Mouse (Mus musculus): ENCODE measurements around the gene Arhgap45. TPM values are rescaled to one million over a fixed set of nuclear protein-coding genes. Genes with fewer than 3 reads are reported as not detected.

Arhgap45 gene
- polyA plus RNA-seq, 1 experiment from 2014 or later: 56.2 TPM

DNA sequence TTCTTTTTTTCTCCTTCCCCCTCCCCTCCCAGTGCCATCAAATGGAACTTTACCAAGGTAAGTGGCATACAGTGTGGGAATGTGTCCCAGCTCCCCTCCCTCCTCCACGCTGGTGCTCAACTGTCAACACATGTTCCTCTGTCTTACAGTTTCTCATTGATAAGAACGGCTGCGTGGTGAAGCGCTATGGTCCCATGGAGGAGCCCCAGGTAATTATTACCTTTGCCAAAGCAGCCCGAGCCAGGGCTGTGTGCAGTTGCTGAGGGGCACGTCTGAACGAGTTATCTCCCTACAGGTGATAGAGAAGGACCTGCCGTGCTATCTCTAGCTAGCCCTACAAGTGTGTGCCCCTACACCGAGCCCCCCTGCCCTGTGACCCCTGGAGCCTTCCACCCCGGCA lies 39.4 kb downstream of the Arhgap45 start:
- H3K79me2 ChIP-seq (ENCODE audit: inconsistent target): peaks cover 37% of the 10 kb centered on the region
- no peak overlapping the region for H3K4me3 ChIP-seq (ENCODE audit: inconsistent target)
- WGBS (ENCODE audit: missing documents): 86% methylated on average over 6 of the region's 10 CpGs
- no peak overlapping the region for H3K27ac ChIP-seq
- peaks cover 52% of the 10 kb centered on the region for H3K36me3 ChIP-seq (ENCODE audit: inconsistent target)

DNA sequence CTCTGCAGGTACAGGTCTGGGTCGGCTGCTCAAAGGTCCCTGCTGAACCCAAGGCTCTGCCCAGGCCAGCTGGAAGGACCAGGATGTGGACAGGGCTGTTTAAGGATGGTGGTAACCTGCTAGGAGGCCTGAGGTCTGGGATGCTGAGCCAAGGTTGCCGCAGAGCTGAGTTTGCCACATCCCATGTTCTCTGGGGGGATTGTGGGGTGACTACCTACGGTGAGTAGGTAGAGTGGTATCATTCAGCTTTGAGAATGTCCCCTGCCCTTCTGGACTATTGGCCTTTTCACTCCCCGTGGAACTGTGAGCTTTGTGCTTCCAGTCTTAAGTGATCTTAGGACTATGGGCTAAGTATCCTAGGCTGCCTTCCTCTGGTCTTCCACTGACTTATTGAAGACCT lies 40.1 kb downstream of the Arhgap45 start:
- H3K79me2 ChIP-seq (ENCODE audit: inconsistent target): peaks cover 37% of the 10 kb centered on the region
- peaks cover 58% of the 10 kb centered on the region for H3K36me3 ChIP-seq (ENCODE audit: inconsistent target)
- H3K27ac ChIP-seq: no peak overlapping the region
- 87% methylated on average over 4 of the region's 4 CpGs for WGBS (ENCODE audit: missing documents)
- H3K4me3 ChIP-seq (ENCODE audit: inconsistent target): no peak overlapping the region

DNA sequence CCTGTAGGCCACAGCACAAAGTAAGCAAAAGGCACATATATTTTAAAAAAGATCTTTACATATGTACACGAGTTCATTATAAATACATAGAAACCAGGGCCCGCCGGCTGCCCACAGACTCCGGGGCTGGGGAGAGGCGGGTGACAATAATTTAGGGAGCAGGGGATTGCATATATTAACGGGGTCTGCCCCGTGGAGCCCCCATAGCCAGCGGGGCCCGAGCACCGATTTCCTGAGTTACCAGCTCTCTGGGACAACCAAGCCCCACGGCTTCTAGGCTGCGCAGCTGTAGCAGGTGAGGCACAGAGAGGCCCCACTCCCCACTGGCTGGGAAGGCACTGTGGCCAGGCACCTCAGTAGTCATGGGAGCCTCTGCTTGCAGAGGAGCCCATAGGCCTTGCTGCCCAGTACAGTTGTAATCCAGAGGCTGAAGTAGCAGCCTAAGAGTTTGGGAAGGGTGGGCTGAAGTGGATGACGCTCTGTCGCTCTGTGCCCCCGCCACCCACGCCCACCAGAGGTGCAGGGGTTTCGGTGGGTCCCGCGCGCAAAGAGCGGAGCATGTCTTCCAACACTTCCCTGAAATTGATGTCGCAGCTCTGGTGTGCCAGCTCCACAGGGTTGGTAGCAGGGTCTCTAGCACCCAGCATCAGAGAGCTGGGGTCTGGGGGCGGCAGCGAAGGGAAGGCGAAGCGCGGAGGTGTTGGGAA lies 40.7 kb downstream of the Arhgap45 start:
- WGBS (ENCODE audit: missing documents): 94% methylated on average over 27 of the region's 27 CpGs
- Histone ChIP-seq H3K27ac (no peak overlapping the region), H3K4me3 (ENCODE audit: inconsistent target) (no peak overlapping the region), H3K79me2 (ENCODE audit: inconsistent target) (peaks cover 37% of the 10 kb centered on the region), H3K36me3 (ENCODE audit: inconsistent target) (peaks cover 64% of the 10 kb centered on the region)

DNA sequence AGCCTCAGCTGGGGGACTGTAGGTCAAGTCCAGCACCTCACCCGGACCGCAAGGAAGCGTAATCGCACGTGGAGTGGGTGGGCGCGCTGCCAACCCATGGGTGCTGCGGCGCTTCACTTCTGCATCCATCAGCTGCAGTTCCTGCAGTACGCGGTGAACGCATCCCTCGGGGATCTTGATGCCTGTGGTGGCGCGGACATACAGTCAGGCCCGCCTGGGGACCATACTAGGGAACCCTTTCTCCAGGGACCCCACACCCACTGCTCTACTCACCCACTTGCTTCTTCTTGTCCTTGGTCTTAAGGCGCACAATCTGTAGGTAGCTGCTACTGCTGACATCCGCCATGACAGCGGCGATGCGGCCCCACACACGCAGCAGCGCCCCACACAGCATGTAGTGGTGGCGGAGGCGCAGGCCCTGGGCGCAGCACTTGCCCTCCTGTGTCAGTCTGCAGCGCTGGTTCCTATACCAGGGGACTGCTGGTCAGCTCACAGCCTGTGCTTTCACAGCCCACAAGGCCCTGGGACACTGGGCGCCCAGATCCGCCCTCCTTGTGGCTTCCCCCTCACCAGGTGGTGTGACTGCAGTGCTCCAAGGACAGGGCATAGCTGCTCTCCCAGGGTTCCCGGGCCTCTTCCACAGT lies 41.4 kb downstream of the Arhgap45 start:
- Histone ChIP-seq H3K27ac (no peak overlapping the region), H3K36me3 (ENCODE audit: inconsistent target) (peaks cover 71% of the 10 kb centered on the region), H3K4me3 (ENCODE audit: inconsistent target) (no peak overlapping the region), H3K79me2 (ENCODE audit: inconsistent target) (peaks cover 37% of the 10 kb centered on the region)
- WGBS (ENCODE audit: missing documents): 83% methylated on average over 30 of the region's 30 CpGs

DNA sequence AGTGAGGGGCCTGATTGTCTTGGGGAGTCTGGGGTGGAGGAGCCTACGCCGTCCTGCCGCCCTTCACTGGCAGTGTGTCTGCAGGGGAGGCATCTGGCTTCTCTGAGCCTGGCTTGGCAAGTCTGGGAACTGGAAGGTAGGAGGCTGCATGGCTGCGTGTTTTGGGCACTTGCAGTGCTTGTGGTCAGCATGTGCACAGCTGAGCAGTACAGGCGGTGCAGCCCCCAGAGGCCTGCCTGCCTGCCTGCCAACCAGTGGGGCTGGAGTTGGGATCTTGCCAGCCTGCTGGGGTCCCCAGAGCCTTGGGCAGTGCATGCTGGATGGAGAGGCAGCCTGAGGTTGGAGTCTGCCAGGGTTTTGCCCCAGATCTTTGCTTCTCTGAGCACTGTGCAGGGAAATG lies 46.7 kb downstream of the Arhgap45 start:
- H3K79me2 ChIP-seq (ENCODE audit: inconsistent target): peaks cover 23% of the 10 kb centered on the region; the same call in 1 of the 2 replicates
- 93% methylated on average over 2 of the region's 5 CpGs for WGBS (ENCODE audit: missing documents)
- peaks cover 98% of the 10 kb centered on the region for H3K36me3 ChIP-seq (ENCODE audit: inconsistent target)
- no peak overlapping the region for H3K27ac ChIP-seq
- no peak overlapping the region for H3K4me3 ChIP-seq (ENCODE audit: inconsistent target)

DNA sequence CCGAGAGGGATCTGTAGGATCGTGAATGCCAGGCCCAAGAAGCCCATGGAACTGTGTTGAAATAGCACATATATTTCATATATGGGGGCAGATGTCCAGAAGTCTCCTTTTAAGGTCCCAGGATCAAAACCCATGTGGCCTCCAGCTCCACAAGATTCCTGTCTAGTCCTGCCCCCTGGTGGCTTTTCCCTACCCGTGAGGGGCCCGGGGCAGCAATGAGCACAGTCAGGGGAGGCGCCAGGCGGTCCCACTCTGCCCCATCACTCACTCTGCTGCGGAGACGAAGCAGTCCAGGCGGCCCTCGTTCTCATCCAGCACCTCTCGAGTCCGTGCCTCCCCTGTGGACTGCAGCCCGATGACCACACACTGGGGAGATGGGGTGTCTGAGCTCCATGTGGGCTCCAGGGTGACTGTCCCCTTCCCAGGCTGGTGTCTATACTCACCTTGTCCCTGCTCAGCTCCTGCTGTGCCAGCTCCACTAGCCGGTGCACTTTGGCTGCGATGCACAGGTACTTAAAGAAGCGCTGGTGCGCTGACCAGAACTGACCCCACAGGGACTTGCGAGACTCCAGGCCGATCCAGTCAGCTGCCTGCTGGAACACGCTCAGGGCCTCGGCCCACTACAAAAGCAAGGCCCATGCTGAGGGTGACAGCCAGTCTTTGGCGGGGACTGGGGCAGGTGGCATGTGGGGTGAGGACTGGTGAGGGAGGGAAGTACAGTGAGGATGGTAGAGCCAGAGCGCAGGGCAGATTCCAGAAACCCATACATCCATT lies 47.6 kb downstream of the Arhgap45 start:
- H3K4me3 ChIP-seq (ENCODE audit: inconsistent target): no peak overlapping the region
- peaks cover 24% of the 10 kb centered on the region; the same call in 1 of the 2 replicates for H3K79me2 ChIP-seq (ENCODE audit: inconsistent target)
- H3K36me3 ChIP-seq (ENCODE audit: inconsistent target): peaks cover 94% of the 10 kb centered on the region
- no peak overlapping the region for H3K27ac ChIP-seq
- WGBS (ENCODE audit: missing documents): 93% methylated on average over 17 of the region's 23 CpGs

DNA sequence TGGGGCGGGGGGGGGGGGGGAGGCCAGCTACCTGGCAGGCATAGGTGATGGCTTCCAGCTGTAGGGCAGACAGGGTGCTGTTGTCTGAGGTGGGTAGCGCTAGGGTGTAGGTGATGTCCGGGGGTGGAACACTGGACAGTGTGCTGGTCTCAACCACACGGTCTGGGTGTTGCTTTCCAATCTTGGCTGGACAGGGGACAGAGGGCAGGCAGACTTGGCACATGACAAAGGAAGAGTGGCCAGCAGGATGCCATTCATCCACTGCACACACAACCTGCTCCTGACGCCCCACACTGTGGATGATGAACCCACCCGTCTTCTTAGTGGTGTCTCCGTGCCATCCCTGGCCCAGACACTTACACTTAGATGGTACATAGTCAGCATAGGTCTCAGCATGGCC lies 52.8 kb downstream of the Arhgap45 start:
- Histone ChIP-seq H3K27ac (0 out of 2 replicates have a peak overlapping the region, but pooled peaks have one; percentile 92), H3K36me3 (ENCODE audit: inconsistent target) (peaks cover 61% of the 10 kb centered on the region), H3K79me2 (ENCODE audit: inconsistent target) (peaks cover 75% of the 10 kb centered on the region), H3K4me3 (ENCODE audit: inconsistent target) (no peak overlapping the region)
- WGBS (ENCODE audit: missing documents): 93% methylated on average over 7 of the region's 7 CpGs

DNA sequence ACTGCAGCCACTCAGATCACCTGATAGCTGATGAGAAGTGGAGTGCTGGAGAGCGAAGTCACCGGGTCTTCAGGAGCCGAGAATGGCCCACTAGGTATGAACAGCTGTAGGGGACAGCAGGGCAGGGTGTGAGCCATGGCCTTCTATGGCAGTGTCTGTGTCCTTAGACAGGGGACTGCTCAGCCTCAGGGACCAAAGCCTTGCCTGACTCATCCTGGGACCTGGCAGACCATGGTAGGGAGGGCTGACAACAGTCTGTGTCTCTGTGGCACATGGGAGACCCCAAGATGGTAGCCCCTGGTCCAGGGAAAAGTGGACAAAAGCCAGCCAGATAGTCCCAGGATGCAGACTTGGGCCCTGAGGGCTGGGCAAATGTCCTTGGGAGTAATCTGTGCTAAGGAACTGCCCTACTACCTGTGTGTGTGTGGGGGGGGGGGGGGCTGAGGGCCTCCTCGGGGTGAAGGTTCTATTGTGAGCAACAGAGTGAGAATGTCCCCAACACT lies 53.5 kb downstream of the Arhgap45 start:
- H3K27ac ChIP-seq: peak overlapping the region; percentile 92
- H3K36me3 ChIP-seq (ENCODE audit: inconsistent target): peaks cover 53% of the 10 kb centered on the region
- 90% methylated on average over 4 of the region's 4 CpGs for WGBS (ENCODE audit: missing documents)

DNA sequence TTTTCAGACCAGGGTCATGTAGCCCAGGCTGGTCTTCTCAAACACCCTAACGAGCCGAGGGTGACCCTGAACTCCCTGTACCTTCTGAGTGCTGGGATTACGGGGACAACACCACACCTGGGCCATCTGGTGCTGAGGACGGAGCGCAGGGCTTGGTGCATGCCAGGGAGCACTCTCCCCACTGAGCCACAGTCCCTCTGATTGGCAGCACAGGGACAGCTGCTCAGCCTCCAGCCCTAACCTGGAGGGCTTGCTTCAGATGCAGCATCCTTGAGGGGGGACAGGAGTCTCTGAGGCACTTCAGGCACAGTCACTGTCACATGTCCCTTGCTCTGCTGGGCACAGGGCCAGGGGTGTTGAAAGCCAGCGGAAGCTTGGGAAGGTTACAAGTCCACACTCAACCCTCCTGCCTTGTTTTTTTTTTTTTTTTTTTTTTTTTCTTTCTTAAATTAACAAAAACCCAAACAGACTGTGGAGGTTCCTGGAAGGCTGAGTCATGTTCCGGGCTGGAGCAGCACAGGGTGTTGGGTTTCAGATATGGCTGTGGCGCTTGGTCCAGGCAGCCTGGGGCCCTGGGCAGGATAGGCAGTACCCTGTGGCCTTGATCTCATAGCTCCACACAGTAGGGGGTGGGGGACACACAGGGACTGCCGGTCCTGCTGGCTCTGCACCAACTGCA lies 54.5 kb downstream of the Arhgap45 start:
- 30% methylated on average over 8 of the region's 9 CpGs for WGBS (ENCODE audit: missing documents)
- peaks cover 45% of the 10 kb centered on the region for H3K36me3 ChIP-seq (ENCODE audit: inconsistent target)
- peaks cover 84% of the 10 kb centered on the region for H3K79me2 ChIP-seq (ENCODE audit: inconsistent target)
- H3K4me3 ChIP-seq (ENCODE audit: inconsistent target): no peak overlapping the region
- peak overlapping the region; percentile 92 for H3K27ac ChIP-seq

More for the DNA sequence above, 53.5 kb downstream of the Arhgap45 start:
- peaks cover 83% of the 10 kb centered on the region for H3K79me2 ChIP-seq (ENCODE audit: inconsistent target)
- no peak overlapping the region for H3K4me3 ChIP-seq (ENCODE audit: inconsistent target)

DNA sequence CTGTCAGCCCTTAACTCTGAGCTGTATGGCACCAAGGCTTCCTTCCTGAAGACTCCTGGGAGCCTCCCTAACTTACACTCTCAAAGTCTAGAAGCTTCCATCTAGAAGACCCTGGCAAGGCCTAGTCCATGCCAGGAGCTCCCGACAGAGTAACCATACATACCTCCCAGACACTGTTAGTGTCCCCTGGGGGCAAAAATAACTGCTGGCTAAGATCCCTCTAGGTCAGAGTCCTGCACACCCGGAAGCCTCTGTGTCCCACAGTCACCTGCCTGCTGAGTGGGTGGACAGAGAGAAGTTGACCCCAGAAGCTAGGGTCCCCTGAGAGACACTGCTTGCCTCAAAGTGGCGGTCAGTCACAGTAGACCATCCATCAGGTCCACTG lies 55.1 kb downstream of the Arhgap45 start:
- H3K79me2 ChIP-seq (ENCODE audit: inconsistent target): peaks cover 81% of the 10 kb centered on the region
- peak overlapping the region; percentile 92 for H3K27ac ChIP-seq
- WGBS (ENCODE audit: missing documents): 46% methylated on average over 3 of the region's 3 CpGs
- H3K36me3 ChIP-seq (ENCODE audit: inconsistent target): peaks cover 40% of the 10 kb centered on the region
- H3K4me3 ChIP-seq (ENCODE audit: inconsistent target): no peak overlapping the region

DNA sequence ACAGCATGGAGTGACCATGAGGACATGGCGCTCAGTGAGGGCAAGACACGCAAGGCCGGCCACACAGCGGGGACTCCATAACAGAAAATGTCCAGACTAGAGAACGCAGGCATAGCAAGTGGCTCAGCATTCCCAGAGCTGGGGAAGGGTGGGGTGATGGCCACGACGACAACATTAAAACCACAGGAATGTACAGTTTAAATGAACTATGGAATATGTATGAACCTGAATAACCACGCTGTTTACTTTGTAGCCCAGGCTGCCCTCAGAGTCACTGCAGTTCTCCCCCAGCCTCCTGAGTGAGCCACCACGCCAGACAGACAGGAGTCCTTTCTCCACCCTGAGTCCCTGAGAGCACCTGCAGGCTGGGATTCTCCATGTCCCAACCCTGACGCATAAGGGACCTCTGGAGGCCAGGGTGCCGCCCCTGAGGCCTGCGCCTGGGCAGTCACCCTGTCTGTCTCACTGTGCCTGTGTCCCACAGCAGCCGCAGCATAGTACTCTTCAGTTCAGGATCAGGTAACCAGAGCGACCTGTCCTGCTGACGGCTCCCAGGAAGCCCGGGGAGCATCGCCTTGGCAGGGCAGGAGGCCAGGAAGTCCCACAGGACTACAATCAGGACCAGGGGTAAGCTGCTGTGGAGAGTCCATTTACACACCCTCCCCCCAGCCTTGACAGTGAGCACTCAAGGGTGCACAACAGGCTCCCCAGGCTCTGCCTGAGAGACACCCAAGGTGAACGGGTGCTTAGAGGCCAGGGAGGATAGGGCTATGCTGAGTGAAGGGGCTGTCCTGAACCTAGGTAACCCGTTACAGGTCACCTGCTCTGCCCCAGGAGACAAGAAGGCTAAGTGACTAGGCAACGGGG lies 56.4 kb downstream of the Arhgap45 start:
- peak overlapping the region; percentile 92 for H3K27ac ChIP-seq
- peaks cover 69% of the 10 kb centered on the region for H3K79me2 ChIP-seq (ENCODE audit: inconsistent target)
- 87% methylated on average over 20 of the region's 20 CpGs for WGBS (ENCODE audit: missing documents)
- peaks cover 27% of the 10 kb centered on the region for H3K36me3 ChIP-seq (ENCODE audit: inconsistent target)
- peak overlapping the region; percentile 71; the same call in 1 of the 2 replicates for H3K4me3 ChIP-seq (ENCODE audit: inconsistent target)

DNA sequence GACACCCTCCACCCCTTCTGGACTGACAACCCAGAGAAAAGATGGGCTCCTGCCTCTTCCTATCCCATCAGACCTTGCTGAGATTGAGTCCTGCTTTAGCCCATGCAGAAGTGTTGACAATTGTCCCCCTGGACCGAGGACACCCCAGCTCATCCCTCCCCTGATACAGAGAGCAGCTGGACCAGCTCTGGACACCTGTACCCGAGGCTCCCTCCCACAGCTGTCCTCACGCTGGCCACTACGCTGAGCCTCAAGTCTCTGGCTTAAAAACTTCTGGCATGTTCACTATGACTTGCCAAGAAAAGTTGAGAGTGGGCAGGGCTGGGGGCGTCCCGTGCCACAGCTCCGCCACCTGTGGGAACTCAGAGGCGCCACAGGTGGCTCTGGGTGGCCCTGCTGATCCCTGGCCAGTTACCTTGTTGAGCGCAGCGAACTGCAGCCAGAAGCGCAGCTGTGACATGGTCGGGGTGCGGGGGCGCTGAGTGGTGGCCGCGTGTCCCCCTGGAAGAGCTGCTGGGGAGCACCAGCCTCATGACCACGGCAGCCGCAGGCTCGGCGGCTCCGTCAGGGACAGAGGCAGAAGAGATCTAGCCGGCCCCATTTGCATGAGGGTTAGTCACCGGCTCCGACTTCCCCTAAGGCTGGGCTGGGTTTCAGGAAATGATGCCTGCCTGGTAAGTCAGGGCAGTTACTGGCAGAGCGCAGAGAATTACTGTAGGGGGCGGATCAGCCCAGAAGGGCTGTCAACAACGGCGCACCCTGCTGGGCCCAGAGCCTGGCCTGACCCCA lies 58.6 kb downstream of the Arhgap45 start:
- Histone ChIP-seq H3K79me2 (ENCODE audit: inconsistent target) (peaks cover 51% of the 10 kb centered on the region), H3K4me3 (ENCODE audit: inconsistent target) (peak overlapping the region; percentile 71), H3K27ac (peak overlapping the region; percentile 92), H3K36me3 (ENCODE audit: inconsistent target) (peaks cover 30% of the 10 kb centered on the region)
- 2% methylated on average over 28 of the region's 28 CpGs for WGBS (ENCODE audit: missing documents)

DNA sequence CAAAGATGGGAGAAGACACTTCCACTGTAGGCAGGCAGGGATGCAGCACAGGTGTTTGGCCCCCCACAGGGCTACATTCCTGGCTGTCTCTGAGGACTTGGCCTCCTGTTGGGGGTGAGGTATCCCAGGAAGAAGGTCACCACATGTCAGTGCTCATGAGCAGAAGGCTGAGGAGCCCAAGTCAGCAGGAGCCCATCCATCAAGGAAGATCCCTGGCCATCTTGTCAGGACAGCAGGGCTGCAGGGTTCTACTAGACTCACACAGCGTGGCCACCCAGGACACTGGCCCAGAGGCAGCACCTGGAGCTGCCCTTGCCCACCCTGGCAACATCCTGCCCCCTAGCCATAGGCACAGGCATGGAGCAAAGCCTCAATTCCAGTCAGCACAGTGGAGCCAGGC lies 59.5 kb downstream of the Arhgap45 start:
- WGBS (ENCODE audit: missing documents): 89% methylated on average over 1 of the region's 1 CpGs
- H3K27ac ChIP-seq: peak overlapping the region; percentile 92
- H3K79me2 ChIP-seq (ENCODE audit: inconsistent target): peaks cover 42% of the 10 kb centered on the region
- H3K36me3 ChIP-seq (ENCODE audit: inconsistent target): peaks cover 38% of the 10 kb centered on the region
- H3K4me3 ChIP-seq (ENCODE audit: inconsistent target): no peak overlapping the region

Measured in macrophage (primary cell).